Mouse (Mus musculus): ENCODE measurements around the gene Scrn2.

GRCm38 (mm10) chr11:97024977-97025376 is 4.8 kb upstream of the Scrn2 start:
- TF ChIP-seq CTCF (IDR thresholded peaks at IDR 0.05; ENCODE audit: control insufficient read depth, insufficient read depth, insufficient read length) (no peak), USF1 (IDR thresholded peaks at IDR 0.05; ENCODE audit: low read depth) (no peak)

Measured in C2C12 (cell line).